Mouse (Mus musculus) adrenal gland, postnatal 36 days (tissue): ENCODE results near the gene Raver1. TPM values are rescaled to one million over a fixed set of nuclear protein-coding genes. Genes with fewer than 3 reads are reported as not detected.

Experiments used
- DNase-seq, 2 experiments: peaks; one replicate each; pipeline ENCODE4 v3.0.0; 2021; ENCODE audit warnings: mixed read lengths in 1 of 2
- long read RNA-seq, 2 experiments: library from polyadenylated mRNA; stranded (forward); transcript quantifications; one replicate each; pipeline ENCODE4 v2.0.0; 2021; ENCODE audit warnings: borderline sequencing depth in 2 of 2
- total RNA-seq, 2 experiments: library from RNA; stranded (reverse); gene quantifications; 2 replicates each; pipeline ENCODE4 v1.2.3; 2021

Raver1 gene
- 10 to 100 TPM; 50.0 to 57.1 TPM for total RNA-seq
- long read RNA-seq, experiment 1, partial matches to known transcripts: 0 of 7 reads
- long read RNA-seq, experiment 1, other reads (novel, unspliced or antisense): 6 of 7 reads
- long read RNA-seq, experiment 2, partial matches to known transcripts: 1 of 7 reads
- long read RNA-seq, experiment 2, other reads (novel, unspliced or antisense): 3 of 7 reads

DNA sequence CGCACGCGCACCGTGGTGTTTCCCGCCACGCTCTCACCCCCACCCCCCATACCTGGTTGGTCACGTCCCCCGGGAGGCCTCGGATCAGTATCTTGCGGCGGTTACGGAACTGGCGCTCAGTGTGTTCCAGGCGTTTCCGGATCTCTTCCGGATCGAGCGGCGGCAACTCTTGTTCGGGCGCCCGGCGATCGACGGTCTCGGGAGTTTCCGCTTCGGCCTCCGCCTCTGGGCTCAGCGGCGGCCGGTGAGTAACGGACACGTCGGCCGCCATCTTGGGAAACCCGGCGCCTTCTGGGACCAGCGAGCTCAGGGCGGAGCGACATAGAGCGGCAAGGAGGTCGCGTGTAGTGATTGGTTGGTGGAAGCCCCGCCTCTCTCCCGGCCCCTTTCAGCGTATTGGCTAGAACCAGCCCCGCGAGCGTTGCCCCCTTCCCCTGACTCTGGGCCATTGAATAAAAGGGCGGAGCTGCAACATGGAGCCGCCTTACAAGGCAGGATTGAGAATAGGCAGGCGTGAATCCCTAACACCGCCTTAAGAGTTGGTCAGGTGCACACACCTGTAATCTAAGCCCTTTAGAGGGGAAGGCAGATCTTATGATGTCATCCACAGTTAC lies at the start of gene Raver1, which contains the start of gene Gm38431:
Raver1 (minus strand) TSS at position 302 of the 614 bp plus-strand sequence.
Gm38431 (minus strand) TSS at position 291 of the 614 bp plus-strand sequence.
- DNase-seq: peak; percentile 98 to 99

DNA sequence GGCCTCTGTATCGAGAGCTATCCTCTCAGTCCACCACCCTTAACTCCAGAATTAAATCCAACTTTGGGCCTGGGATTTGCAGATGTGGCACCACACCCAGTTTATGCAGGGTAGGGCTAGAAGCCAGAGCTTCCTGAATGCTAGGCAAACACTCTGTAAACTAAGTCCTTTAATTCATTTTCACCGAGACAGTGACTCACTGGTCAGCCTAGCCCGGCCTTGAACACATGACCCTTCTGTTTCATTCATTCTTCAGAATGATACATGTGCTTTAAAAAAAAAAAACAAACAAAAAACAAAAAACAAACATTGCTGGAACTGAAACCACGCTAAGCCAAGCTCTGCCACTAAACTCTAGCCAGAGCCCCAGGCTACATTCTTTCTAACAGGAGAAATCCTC lies 46.6 kb upstream of the Raver1 start:
- peak in 1 of 2 experiments; percentile 20 for DNase-seq

DNA sequence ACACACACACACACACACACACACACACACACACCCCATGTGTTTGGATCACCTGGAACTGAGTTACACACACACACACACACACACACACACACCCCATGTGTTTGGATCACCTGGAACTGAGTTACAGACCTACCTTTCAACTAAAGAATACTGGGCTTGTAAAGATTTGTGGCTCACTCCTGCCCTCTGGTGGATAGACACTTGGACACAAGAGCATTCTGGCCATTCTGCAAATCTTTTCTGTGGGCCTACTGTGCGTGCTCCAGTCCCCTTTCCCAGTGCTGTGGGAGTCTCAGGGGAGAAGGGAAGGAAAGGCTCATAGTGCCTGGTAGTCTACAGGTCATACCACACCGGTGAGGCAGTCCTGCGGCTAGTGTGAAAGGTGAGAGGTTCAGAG lies 45.4 kb upstream of the Raver1 start:
- DNase-seq: peak; percentile 48 to 67

DNA sequence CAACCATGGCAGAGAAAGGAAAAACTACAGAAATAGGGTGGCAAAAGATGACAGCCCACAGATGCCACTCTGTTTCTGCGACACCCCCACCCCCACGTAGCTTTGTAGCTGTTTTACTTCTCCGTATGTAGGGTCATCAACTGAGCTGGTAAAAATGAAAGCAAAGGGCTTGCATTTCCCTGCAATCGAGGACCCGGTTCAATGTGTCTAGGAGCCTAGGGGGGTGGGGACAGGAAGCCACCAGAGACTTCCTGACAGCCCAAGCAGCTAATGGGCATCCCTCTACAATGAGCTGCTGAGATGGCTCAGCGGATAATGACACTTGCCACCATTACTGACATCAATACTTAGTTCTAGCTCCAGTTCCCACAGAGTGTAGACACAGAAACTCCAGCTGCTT lies 44.6 kb upstream of the Raver1 start:
- DNase-seq: peak in 1 of 2 experiments; percentile 31

DNA sequence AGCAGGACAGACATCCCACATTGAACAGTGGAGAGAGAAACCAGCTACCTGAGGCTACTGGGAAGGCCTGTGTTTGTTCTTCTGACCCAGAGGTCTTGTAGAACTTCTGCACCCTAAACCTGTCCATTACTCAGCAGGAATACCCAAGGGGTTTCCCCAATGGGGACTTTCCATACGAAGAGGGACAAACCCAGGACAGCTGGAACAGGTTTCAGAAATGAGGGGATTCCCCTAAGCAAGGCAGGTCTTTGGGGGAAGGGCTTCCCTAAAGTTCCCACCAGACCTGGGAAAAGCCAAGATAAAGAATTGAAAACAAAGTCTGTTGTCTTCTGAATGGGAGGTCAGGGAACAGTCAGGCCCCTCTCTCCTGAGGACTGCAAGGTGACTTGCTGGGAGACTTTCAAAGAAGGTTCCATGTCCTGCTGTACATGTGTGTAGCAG lies 44.2 kb upstream of the Raver1 start:
- no peak for DNase-seq

DNA sequence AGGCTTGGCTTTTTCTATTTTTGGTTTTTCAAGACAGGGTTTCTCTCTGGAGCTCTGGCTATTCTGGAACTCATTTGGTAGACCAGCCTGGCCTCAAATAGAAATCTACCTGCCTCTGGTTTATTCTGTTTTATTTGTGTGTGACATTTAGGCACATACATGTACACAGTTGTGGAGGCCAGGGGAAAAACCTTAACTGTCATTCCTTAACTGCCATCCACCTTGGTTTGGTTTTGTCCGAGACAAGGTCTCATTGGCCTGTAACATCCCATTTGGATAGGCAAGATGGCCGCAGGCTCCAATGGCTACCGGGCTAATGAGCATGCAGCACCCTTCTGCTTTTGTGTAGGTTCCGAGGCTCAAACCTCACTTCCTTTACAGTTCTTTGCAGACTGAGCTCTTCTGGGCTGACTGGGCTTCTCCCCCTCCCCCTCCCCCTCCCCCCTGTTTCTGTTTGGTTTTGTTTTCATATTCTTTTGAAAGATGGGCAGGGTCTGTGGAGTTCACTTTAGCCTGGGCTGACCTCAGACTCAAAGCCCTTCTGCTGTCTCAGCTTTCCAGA lies 43.6 kb upstream of the Raver1 start:
- no peak for DNase-seq

DNA sequence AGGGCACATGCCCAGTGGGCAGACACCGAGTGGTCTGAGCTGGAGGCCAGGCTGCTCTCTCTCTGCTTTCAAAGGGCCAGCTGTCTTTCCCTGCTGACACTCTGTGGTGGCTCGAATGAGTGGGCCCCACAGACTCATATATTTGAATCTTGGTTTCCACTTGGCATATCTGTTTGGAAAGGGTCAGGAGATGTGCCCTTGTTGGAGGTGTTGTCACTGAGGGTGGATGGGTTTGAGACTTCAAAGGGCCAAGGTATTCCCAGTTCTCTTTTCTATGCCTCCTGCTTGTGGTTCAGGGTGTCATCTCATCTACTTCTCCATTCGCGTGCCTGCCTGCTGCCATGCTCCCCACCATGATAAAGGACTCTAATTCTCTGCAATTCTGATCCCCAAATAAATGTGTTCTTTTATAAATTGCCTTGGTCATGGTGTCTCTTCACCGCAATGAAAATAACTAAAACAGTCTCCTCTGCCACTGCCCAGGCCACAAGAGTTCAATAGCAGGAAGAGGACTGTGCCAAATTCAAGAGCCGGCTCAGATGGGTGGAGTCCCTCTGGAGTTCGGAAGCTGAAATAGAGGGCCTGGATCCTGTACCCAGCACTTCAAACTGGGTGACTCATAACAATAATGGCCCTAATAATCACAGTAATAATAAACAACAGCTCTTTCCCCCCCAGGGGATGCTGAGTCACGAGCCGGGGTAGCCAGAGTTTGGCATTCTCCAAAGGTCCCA lies 43.0 kb upstream of the Raver1 start:
- peak; percentile 45 to 60 for DNase-seq

DNA sequence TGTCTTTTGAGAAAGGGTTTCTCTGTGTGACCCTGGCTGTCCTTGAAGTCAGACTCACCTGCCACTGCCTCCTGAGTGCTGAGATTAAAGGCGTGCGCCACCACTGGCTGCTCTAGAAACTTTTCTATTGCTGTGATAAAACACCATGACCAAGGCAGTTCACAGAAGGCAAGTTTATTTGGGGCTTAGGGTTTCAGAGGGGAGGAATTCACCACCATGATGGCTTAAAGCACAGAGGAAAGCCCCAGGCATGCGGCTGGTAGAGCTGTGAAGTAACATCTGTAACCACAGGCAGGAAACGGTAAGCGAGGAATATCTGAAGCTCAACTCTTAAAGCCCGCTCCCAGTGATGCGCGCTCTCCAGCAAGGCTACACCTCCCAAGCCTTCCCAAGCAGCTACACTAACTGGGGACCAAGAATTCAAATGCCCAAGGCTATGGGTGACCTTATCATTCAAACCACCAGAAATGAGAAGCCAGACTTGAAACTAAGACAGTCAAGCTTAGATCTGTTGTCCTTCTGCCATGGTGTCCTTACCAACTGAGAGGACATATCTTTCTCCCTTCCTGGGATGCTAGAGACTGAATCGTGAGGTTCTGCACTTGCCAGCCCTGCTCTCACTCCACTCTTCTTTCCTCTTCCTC lies 41.4 kb upstream of the Raver1 start:
- DNase-seq: no peak

DNA sequence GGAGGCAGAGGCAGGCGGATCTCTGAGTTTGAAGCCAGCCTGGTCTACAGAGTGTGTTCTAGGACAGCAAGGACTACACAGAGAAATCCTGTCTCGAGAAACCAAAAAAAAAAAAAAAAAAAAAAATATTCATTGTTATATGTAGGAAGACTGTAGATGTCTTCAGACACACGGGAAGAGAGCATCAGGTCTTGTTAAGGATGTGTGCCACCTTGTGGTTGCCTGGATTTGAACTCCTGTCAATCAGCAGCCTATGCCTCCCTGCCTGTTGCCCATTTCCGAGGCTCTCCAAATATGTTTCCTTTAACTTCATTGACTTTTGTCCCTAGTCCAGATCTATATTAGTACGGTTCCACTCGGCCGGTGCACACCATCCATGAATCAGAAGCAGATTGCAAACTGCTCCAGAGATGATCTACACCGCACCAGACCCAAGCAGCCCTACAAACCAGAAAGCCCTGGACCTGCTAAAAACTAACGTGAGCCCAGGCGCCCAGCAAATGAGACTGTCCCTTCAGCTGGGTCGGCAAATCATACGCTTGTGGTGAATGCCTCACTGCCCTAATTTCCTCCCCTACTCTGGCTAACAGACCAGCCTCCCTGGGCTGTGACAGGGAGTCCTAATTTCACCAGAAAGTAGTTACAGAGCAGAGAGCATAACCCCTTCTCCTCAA lies 40.4 kb upstream of the Raver1 start:
- no peak for DNase-seq

DNA sequence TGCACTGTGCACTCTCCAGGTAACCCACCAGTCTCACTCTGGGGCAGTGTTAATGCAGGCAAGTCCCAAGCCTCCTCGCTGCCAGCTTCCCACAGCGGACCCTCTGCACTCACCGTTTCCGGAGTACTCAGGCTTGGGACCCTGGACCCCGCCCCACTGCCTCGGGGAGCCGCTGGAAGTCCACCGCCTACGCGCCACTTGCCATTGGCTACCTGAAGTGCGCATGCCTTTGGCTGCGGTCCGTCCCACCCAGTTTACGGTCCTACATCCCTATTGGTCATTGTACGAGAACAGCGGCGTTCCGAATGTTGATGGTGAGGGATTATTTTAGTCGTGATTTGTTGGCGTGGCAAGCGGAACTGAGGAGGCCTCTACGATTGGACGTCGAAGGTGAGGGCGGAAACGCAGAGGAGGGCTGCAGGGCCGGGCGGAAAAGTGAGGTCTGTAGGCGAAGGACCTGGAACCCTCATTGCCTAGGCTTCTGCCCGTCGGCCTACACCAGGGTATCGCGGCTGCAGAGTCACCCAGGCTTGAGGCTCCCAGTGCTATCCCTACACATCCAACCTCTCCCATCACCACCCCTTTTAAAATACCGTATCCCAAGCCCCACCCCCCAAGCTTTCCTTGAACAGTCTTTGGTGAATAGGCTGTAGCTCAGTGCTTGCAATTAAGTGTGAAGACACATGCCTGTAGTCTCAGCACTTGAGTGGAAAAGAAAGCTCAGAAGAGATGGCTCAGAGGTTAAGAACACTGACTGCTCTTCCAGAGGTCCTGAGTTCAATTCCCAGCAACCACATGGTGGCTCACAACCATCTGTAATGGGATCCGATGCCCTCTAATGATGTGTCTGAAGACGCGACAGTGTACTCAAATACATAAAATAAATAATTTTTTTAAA lies 39.5 kb upstream of the Raver1 start, which contains the start of gene Tyk2:
Tyk2 (minus strand) TSS at position 185 of the 898 bp plus-strand sequence.
- peak; percentile 93 to 94 for DNase-seq

DNA sequence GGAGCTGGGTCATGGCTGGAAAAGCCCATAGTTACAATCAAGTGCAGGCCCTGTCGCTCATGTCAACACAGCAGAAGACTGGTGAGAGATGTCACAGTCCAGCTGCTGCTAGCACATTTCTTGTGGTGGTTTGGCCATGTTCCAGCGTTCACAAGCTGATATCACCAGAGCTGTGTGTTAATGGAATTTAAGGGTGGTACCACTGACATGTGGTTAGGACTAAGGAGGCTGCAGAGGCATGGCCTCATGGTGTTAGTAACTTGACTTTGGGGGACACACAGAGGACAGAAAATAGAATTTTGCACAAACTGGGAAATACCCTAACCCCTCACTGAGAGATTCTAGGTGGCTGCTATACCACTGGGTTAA lies 34.4 kb upstream of the Raver1 start:
- DNase-seq: no peak

DNA sequence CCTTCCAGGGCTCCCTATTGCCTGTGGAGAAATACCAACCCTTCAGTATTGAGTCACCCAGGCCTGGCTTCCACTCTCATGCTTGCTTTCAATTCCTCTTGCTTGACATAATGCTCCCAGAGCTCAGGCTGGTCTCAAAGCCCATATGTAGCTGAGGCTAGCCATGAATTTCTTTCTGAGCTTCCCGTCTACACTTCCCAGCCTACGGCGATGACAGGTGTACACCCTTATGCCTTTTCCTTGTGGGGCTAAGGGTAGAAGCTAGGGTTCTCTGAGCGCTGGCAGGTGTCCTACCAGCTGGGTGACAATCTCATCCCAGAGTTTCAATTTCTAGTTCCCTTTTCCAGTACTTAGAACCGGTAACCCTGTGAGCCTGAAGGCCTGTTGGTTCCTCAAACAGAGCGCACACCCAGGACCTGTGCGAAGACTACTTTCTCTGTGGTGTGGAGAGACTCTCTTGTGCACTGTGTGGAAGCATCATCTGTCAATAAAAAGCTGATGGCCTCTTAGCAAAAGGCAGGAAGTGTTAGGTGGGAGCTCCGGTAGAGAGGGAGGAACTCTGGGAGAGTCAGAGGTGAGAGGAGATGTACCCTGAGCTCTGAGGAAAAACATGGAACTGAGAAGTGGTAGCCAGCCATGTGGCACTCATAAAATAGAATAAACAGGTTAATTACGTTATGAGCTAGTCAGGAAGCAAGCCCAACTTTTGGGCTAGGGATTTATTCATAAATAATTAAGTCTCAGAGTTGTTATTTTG lies 33.9 kb upstream of the Raver1 start:
- no peak for DNase-seq

DNA sequence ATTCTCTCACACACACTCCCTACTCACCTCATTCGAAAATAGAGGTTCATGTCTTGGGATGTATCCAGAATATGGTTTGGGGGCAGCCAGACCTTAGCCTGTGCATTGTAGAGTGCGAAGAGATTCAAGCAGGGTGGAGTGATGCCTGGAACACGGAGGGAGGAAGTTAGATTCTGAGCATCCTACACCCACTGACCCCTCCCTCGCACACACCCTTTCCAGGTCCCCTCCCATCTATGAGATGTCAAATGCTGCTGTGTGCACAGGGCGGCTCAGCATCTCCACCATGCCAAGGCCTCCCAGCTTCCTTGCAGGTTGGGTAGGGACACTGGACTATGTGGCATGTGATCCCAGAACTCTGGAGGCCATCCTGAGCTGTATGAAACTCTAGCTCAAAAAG lies 33.0 kb upstream of the Raver1 start:
- DNase-seq: no peak

DNA sequence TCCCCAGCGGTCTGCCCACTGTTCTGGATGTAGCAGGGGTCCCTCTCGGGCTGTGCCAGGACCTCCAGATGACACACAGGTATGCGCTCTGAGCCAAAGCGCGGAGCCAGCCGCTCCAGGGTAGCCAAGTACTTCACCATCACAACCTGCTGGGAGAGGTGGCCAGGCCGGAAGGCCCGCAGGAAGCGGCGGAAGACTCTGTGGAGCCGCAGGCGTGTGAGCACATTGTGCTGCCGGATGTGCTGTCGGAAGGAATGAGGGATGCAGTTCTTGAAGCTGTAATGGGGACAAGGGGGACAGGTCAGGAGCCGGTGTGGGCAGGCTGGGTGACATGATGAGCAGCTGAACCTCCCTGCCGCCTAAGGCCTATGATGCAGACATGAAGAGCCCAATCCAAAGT lies 29.7 kb upstream of the Raver1 start:
- no peak for DNase-seq

DNA sequence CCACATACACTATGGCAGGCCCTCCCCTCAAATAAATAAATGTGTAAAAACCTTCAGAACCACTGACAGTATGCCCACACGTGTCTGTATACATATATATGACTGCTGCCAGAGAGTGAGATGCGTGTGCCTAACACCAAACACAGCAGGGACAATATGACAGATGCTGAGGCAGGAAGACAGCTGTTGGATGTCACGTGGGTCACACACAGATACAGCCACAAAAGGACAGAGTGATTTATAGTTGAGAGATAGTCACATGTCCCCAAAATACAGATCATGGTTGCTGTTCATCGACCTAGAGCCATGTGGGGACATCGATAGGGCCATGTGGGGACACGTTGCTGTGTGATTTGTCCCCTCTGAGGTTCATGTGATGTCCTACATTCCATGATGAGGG lies 25.3 kb upstream of the Raver1 start:
- no peak for DNase-seq

DNA sequence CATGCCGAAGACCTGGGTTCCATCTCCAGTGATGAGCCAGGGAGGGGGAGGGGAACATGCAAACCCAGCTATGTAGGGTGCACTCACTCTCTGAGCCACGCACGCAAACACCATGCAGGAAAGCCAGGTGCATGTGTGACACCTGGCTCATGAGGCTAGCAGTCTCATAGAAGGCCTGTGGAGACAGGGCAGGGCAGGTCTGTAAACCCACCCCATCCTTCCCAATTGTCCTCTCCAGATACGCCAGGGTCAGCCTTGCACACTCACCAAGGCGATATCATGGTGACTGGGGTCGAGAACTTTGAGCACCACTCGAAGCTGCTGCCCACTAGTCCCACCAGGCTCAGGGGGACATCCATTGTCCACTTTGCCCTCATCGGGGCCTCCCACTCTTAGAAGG lies 23.3 kb upstream of the Raver1 start:
- DNase-seq: no peak

DNA sequence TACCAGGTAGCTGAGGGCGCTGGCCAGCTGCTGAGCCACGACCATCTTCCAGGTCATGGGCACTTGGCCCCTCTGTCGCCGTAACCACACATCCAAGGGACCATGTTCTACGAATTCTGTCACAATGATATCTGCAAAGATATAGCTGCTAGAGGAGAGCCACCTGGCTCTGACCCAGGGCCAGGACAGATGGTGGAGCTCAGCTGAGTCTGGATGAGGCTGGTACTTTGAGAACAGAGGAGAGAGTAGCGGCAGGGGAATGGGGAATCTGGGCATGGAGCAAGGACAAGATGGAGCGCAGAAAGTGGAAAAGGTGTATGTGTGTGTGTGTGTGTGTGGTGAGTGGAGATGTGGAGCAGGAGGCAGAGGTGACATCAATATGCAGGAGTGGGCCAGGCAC lies 22.4 kb upstream of the Raver1 start:
- no peak for DNase-seq

DNA sequence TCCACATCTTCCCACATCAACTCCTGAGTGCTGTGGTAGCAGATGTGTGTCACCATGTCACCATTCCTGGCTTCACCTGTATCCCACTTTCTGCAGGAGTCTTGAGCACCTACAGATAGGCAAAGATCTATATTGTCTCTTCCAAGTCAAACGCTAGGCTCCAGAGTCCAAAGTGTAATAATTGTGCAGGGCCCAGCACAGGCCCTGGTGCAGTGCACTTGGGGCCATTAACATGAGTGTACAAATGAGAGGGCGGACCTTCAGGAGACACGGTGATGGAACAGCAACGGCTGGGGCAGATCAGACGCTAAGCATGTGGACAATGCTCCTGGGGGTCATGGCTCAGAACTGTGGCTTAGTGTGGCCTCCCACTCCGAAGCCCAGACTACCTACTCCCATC lies 21.9 kb upstream of the Raver1 start:
- DNase-seq: no peak

DNA sequence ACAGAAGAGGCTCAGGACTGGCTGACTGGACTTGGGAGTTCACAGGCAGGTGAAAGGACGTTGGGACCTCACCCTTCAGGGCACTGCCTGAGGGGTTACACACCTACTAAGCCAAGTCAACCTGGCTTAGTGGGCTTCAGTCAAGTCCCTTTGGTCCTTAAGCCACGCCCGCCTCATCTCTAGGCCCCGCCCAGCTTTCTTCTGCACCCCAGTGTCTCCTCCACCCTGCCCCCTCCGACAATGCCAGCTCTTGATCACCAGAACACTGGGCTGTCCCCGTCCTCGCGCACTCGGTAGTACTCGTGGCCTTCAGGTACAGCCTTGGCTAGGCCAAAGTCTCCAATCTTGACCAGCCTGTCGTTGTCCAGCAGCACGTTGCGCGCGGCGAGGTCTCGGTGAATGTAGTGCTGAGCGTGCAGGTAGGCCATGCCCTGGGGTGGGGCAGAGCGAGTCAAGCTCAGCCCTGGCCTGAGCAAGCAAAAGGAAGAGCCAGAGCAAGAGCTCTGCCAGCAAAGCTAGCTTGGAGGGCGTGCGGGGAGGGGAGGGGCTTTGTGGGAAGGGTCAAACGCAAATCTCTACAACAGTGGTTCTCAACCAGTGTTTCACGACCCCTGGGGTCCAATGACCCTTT lies 15.9 kb upstream of the Raver1 start:
- DNase-seq: no peak
